In the genomic region with DNA sequence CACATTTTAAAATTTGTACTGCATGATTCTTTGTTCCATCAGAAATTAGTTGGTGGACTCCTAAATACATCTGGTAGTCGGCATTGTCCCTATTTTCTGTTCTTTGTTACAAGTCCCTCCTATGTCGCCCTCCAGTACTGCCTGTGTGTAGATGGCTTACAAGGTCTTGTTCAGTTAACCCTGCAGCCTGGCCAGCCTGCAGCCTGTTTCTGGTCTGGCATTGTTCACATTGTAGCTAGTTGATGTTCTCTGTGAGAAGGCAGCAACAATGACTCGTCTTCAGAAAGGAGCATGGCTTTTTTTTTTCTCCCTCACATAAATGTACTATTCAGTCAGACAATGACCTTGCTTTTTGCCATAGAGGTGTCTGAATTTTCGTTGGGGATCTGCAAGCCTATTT, we compare ENCODE assay signal across 13 mouse cellular contexts.
"Had no signal": no experiment of that assay in that cellular context is flagged by ENCODE, and none has a peak within 500 bp of the region (broad histone marks: within the 10 kb centered on the region; RNA-seq: fewer than 3 reads in every experiment).

No protein-coding gene starts in this region.

- H3K4me2 ChIP-seq: kidney, embryonic 15.5 days; liver, embryonic 13.5 days; midbrain, embryonic 11.5 days; neural tube, embryonic 13.5 days had no signal

- H3K9ac ChIP-seq: kidney, embryonic 15.5 days; liver, embryonic 13.5 days; neural tube, embryonic 13.5 days had no signal

- H3K4me3 ChIP-seq: kidney, embryonic 15.5 days; liver, embryonic 13.5 days; myocyte; neural tube, embryonic 13.5 days had no signal

- H3K27ac ChIP-seq: kidney, embryonic 15.5 days; left cerebral cortex, adult 2 months; liver, embryonic 13.5 days; neural tube, embryonic 13.5 days had no signal

- DNase-seq: kidney, postnatal 10 days; kidney, postnatal 36 days; layer of hippocampus, postnatal 36 days; liver, embryonic 13.5 days; lung, adult 2 months; lung, postnatal 14 days; lung, postnatal 4 days; thymus, postnatal 25 days had no signal

- H3K4me1 ChIP-seq: kidney, embryonic 15.5 days; liver, embryonic 13.5 days; neural tube, embryonic 13.5 days had no signal

- H3K36me3 ChIP-seq: kidney, embryonic 15.5 days; liver, embryonic 13.5 days; neural tube, embryonic 13.5 days had no signal

- H3K27me3 ChIP-seq: liver, embryonic 13.5 days; neural tube, embryonic 13.5 days had no signal

- H3K9me3 ChIP-seq: kidney, embryonic 15.5 days; liver, embryonic 13.5 days; neural tube, embryonic 13.5 days had no signal
